Mouse (Mus musculus) heart, postnatal 0 days (tissue): Measurements from ENCODE around the gene Rims1. TPM values are rescaled to one million over a fixed set of nuclear protein-coding genes. Genes with fewer than 3 reads are reported as not detected.

Experiments used
- ATAC-seq: fragments of 200-750 bp; cut with Nextera tagmentation; 2 replicates; pipeline ENCODE4 v1.8.0; 2017; ENCODE audit warnings: low read depth, moderate number of reproducible peaks, moderate library complexity; ENCODE audit not compliant: insufficient read depth
- DNase-seq: peaks from one replicate; pipeline ENCODE4 v3.0.0-alpha.2; 2016; ENCODE audit warnings: low spot score
- H3K27ac ChIP-seq: fragments of 300-500 bp; sonication (generic); 2 replicates; pipeline ENCODE4 v1.5.1; 2014; ENCODE audit warnings: low read depth, mild to moderate bottlenecking
- H3K27me3 ChIP-seq: fragments of 300-500 bp; sonication (generic); 2 replicates; pipeline ENCODE4 v1.6.1; 2014; ENCODE audit warnings: low read length, mixed read lengths; ENCODE audit not compliant: control insufficient read depth, insufficient read depth
- H3K36me3 ChIP-seq: fragments of 300-500 bp; sonication (generic); replicated peaks from 2 replicates; pipeline ENCODE4 v1.6.1; 2014; ENCODE audit warnings: low read length, mixed read lengths; ENCODE audit not compliant: control insufficient read depth, insufficient read depth
- H3K4me1 ChIP-seq: fragments of 300-500 bp; sonication (generic); 2 replicates; pipeline ENCODE4 v1.6.1; 2014; ENCODE audit warnings: antibody characterized with exemption; ENCODE audit not compliant: control insufficient read depth, insufficient read depth
- H3K4me2 ChIP-seq: fragments of 300-500 bp; sonication (generic); 2 replicates; pipeline ENCODE4 v1.6.1; 2014; ENCODE audit warnings: low read depth, mild to moderate bottlenecking, low read length, moderate library complexity
- H3K4me3 ChIP-seq: fragments of 300-500 bp; sonication (generic); 2 replicates; pipeline ENCODE4 v1.5.1; 2014; ENCODE audit warnings: low read depth, low read length
- H3K9ac ChIP-seq: fragments of 300-500 bp; sonication (generic); replicated peaks from 2 replicates; pipeline ENCODE4 v1.6.1; 2014; ENCODE audit warnings: low read depth, low read length, mixed read lengths
- H3K9me3 ChIP-seq: fragments of 300-500 bp; sonication (generic); replicated peaks from 2 replicates; pipeline ENCODE4 v1.6.1; 2016; ENCODE audit warnings: low read length; ENCODE audit not compliant: control insufficient read depth
- CTCF ChIP-seq: IDR thresholded peaks from 2 replicates; pipeline ENCODE4 v1.5.1; 2016; ENCODE audit warnings: antibody characterized with exemption, control low read depth, low read depth
- EP300 ChIP-seq: IDR thresholded peaks from 2 replicates; pipeline ENCODE4 v1.6.1; 2016; ENCODE audit warnings: antibody characterized with exemption, low read depth
- WGBS: fragments of 180-500 bp; shearing (Covaris S2); extraction: QIAGEN DNeasy Blood & Tissue Kit; methylation state at CpG from one replicate; pipeline ENCODE4 v1.1.7; 2014; 5-methylcytosine and 5-hydroxymethylcytosine counted together
- polyA plus RNA-seq: library from polyadenylated mRNA; unstranded; fragments of >200 nt; fragmentation: Nextera tagmentation; extraction: Ambion mirVana; gene quantifications from 2 replicates; pipeline ENCODE4 v1.2.1, GENCODE M21; 2015
- total RNA-seq: library from RNA; depleted of rRNA; stranded (reverse); fragments of >200 nt; gene quantifications from 2 replicates; pipeline ENCODE4 v1.2.3, GENCODE M21; 2014; ENCODE audit warnings: low replicate concordance

The Rims1 gene
- total and polyA plus RNA-seq, 2 experiments from 2014 or later = 0.59 to 2.6 TPM

- Histone ChIP-seq H3K4me3 (no peak overlapping the region), H3K4me1 (no peaks in the 10 kb centered on the region), H3K36me3 (no peaks in the 10 kb centered on the region), H3K9ac (no peak overlapping the region), H3K4me2 (no peak overlapping the region), H3K9me3 (no peaks in the 10 kb centered on the region), H3K27ac (no peak overlapping the region), H3K27me3 (no peaks in the 10 kb centered on the region)
- WGBS = 83% methylated on average over 1 of the region's 1 CpGs
- DNase-seq = no peak
- no peak for ATAC-seq
- TF ChIP-seq CTCF (no peak), EP300 (no peak)
These were observed 156.4 kb downstream of the Rims1 start for GRCm38 (mm10) chr1:22649432-22649831.

- 15% methylated on average over 2 of the region's 2 CpGs for WGBS
- Histone ChIP-seq H3K4me2 (no peak overlapping the region), H3K36me3 (no peaks in the 10 kb centered on the region), H3K27ac (no peak overlapping the region), H3K4me3 (no peak overlapping the region), H3K27me3 (no peaks in the 10 kb centered on the region), H3K9me3 (no peaks in the 10 kb centered on the region), H3K9ac (no peak overlapping the region), H3K4me1 (no peaks in the 10 kb centered on the region)
- DNase-seq (no peak), ATAC-seq (no peak)
- TF ChIP-seq EP300 = no peak
- no peak for TF ChIP-seq CTCF
These were observed 160.5 kb downstream of the Rims1 start for GRCm38 (mm10) chr1:22645257-22645656.

GRCm38 (mm10) chr1:22640568-22640967, 165.2 kb downstream of the Rims1 start:
- peak; percentile 52 for DNase-seq
- 70% methylated on average over 5 of the region's 5 CpGs for WGBS
- Histone ChIP-seq H3K27me3 (no peaks in the 10 kb centered on the region), H3K27ac (no peak overlapping the region), H3K4me1 (no peaks in the 10 kb centered on the region), H3K36me3 (no peaks in the 10 kb centered on the region), H3K4me3 (no peak overlapping the region), H3K9me3 (no peaks in the 10 kb centered on the region), H3K9ac (no peak overlapping the region), H3K4me2 (no peak overlapping the region)
- TF ChIP-seq EP300 (no peak), CTCF (no peak)
- no peak for ATAC-seq

- TF ChIP-seq EP300 = no peak
- TF ChIP-seq CTCF = no peak
- Histone ChIP-seq H3K9me3 (no peaks in the 10 kb centered on the region), H3K4me3 (no peak overlapping the region), H3K36me3 (no peaks in the 10 kb centered on the region), H3K4me2 (no peak overlapping the region), H3K27me3 (no peaks in the 10 kb centered on the region), H3K9ac (no peak overlapping the region), H3K4me1 (no peaks in the 10 kb centered on the region), H3K27ac (no peak overlapping the region)
- 75% methylated on average over 3 of the region's 3 CpGs for WGBS
- ATAC-seq = no peak
- DNase-seq = no peak
These were observed 166.1 kb downstream of the Rims1 start for GRCm38 (mm10) chr1:22639702-22640101.

GRCm38 (mm10) chr1:22633871-22634270, 171.9 kb downstream of the Rims1 start:
- DNase-seq = no peak
- Histone ChIP-seq H3K9me3 (no peaks in the 10 kb centered on the region), H3K4me1 (no peaks in the 10 kb centered on the region), H3K27me3 (no peaks in the 10 kb centered on the region), H3K36me3 (no peaks in the 10 kb centered on the region), H3K9ac (no peak overlapping the region), H3K27ac (no peak overlapping the region), H3K4me2 (no peak overlapping the region), H3K4me3 (no peak overlapping the region)
- 86% methylated on average over 2 of the region's 2 CpGs for WGBS
- ATAC-seq = no peak
- TF ChIP-seq CTCF (no peak), EP300 (no peak)

- no peak overlapping the region for H3K27ac ChIP-seq
- no peak for TF ChIP-seq CTCF
- no peak for TF ChIP-seq EP300
- H3K36me3 ChIP-seq = no peaks in the 10 kb centered on the region
- H3K9ac ChIP-seq = no peak overlapping the region
- no peaks in the 10 kb centered on the region for H3K27me3 ChIP-seq
- DNase-seq (no peak), ATAC-seq (no peak)
- WGBS = 75% methylated on average over 7 of the region's 7 CpGs
- H3K9me3 ChIP-seq = no peaks in the 10 kb centered on the region
- no peak overlapping the region for H3K4me3 ChIP-seq
- no peaks in the 10 kb centered on the region for H3K4me1 ChIP-seq
- no peak overlapping the region for H3K4me2 ChIP-seq
These were observed 173.2 kb downstream of the Rims1 start for GRCm38 (mm10) chr1:22632551-22632950.
